Mouse (Mus musculus): Measurements from ENCODE around the gene Rbpj.

- no peak for TF ChIP-seq POLR2A (IDR thresholded peaks at IDR 0.05; ENCODE audit: insufficient read length, low read depth)
- TF ChIP-seq CEBPB (IDR thresholded peaks at IDR 0.05; ENCODE audit: insufficient read depth, poor library complexity, severe bottlenecking), result no peak
- no peak for TF ChIP-seq MAX (IDR thresholded peaks at IDR 0.05; ENCODE audit: low read depth)
- TF ChIP-seq POLR2AphosphoS2 (IDR thresholded peaks at IDR 0.05; ENCODE audit: insufficient read length, low read depth), result no peak
- TF ChIP-seq USF1 (IDR thresholded peaks at IDR 0.05; ENCODE audit: low read depth), result no peak
These were observed 133.2 kb downstream of the Rbpj start for GRCm38 (mm10) chr5:53599116-53599515.

All from myocyte (in vitro differentiated cells).